Mouse (Mus musculus) embryonic facial prominence, embryonic 10.5 days (tissue): ENCODE measurements at regions not wholly inside any gene's neighbourhood (a gene's known extent, or its start where the extent isn't known, plus 50 kb on each side); places are given as distances from the start of the nearest gene placed in this dataset.

ENCODE experiments used
- DNase-seq: peaks from one replicate; pipeline ENCODE4 v3.0.0-alpha.2; 2017; ENCODE audit warnings: low spot score
- H3K27ac ChIP-seq: fragments of 300-500 bp; sonication (generic); replicated peaks from 2 replicates; pipeline ENCODE4 v1.5.1; 2016; ENCODE audit warnings: mild to moderate bottlenecking
- H3K27me3 ChIP-seq: fragments of 300-500 bp; sonication (generic); replicated peaks from 2 replicates; pipeline ENCODE4 v1.6.1; 2016; ENCODE audit warnings: low read depth, mild to moderate bottlenecking; ENCODE audit not compliant: poor library complexity, severe bottlenecking
- H3K36me3 ChIP-seq: fragments of 300-500 bp; sonication (generic); replicated peaks from 2 replicates; pipeline ENCODE4 v1.6.1; 2016; ENCODE audit warnings: mild to moderate bottlenecking, moderate library complexity
- H3K4me1 ChIP-seq: fragments of 300-500 bp; sonication (generic); 2 replicates; pipeline ENCODE4 v1.6.1; 2016
- H3K4me3 ChIP-seq: fragments of 300-500 bp; sonication (generic); 2 replicates; pipeline ENCODE4 v1.5.1; 2016; ENCODE audit warnings: mild to moderate bottlenecking, moderate library complexity
- H3K9me3 ChIP-seq: fragments of 300-500 bp; sonication (generic); 2 replicates; pipeline ENCODE4 v1.6.1; 2016; ENCODE audit warnings: mild to moderate bottlenecking
- WGBS: fragments of 180-500 bp; shearing (Covaris S2); methylation state at CpG from one replicate; pipeline ENCODE4 v1.1.7; 2016; 5-methylcytosine and 5-hydroxymethylcytosine counted together

DNA sequence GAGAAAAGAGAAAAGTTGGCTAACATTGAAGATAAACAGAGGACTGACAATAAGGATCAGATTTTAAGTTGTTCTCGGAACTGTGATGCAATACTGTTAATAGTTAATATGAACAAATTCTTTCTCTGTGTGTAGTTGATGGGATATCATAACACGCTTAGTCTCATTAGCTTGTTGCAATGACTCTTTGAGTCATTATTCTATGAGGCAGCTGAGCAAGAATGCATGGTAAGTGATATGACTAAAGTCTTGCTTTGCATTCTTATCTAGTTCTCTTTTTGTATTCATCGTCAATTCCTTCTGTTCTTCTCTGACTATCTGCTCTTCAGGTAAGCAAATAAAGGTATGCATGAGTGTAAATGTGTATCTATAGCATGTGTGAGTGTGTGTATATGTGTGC lies 159.3 kb downstream of the Trim52 start:
- Histone ChIP-seq H3K4me3 (no peak overlapping the region), H3K36me3 (no peaks in the 10 kb centered on the region), H3K9me3 (no peaks in the 10 kb centered on the region), H3K27me3 (no peaks in the 10 kb centered on the region), H3K27ac (no peak overlapping the region), H3K4me1 (peaks cover 26% of the 10 kb centered on the region)
- DNase-seq = no peak
- 89% methylated on average over 3 of the region's 3 CpGs for WGBS

DNA sequence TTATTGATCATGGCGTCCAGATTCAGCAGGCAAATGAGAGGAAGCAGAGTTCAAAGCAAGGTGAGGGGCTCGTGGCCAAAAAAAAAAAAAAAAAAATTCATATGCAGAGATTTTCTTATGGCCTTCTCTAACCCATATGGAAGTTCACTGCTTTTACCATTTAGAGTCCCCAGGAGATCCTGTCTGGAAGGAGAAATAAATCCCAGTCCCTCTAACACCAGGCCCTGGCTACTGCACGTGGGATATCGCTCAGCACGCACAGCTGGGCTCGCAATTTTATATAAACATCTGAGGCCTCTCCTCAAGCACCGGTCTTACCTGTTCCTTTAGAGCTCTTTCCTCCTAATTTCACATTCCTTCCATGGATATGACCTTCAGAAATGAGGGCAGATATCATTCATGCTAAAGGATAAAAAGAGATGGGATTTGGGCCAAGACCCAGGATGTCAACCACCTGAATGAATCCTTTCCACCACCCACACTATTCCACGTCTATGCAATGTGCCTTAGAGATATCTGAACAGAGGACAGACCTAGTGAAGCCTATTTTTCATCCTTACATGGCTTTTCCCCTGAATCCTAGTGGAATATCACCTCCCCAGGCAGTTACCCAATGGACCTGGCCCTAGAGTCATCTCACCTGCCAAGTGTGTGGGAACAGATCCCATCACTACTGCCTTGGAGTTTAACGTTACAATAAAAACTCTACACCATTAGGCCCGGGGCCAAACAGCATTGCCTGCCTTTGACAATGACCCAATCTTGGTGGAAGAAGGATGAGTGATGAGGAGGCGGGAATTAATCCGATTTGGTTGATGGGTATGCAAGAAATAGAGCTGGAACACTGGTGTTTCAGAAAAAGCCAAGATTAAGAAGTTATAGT lies 161.9 kb downstream of the Trim52 start:
- Histone ChIP-seq H3K4me3 (no peak overlapping the region), H3K9me3 (no peaks in the 10 kb centered on the region), H3K4me1 (peaks cover 26% of the 10 kb centered on the region), H3K27ac (peak overlapping the region; percentile 61; the same call in 1 of the 2 replicates), H3K27me3 (no peaks in the 10 kb centered on the region), H3K36me3 (no peaks in the 10 kb centered on the region)
- WGBS = 73% methylated on average over 12 of the region's 12 CpGs
- no peak for DNase-seq

DNA sequence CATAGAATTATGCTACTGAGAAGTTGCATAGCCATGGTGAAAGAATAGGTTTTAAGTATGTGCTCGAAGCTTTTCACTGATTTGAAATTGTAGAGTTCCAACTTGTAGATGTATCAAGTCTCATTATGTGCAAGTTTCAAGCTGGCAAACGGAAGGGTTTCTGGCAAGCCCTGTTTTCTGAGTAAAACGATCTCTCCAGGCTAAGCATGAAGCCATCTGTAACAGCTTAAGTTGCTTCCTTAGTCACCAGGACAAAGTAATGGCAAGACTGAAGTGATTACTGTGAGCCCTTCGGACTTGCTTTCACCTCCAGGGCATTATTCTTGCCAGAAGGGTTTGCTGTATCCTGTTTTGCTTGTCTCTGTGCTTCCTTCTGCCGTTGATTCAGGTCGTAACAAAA lies 163.7 kb downstream of the Trim52 start:
- Histone ChIP-seq H3K36me3 (no peaks in the 10 kb centered on the region), H3K27ac (peak overlapping the region; percentile 58), H3K27me3 (no peaks in the 10 kb centered on the region), H3K4me3 (no peak overlapping the region), H3K9me3 (no peaks in the 10 kb centered on the region), H3K4me1 (peaks cover 26% of the 10 kb centered on the region)
- 32% methylated on average over 6 of the region's 6 CpGs for WGBS
- DNase-seq = peak; percentile 50

DNA sequence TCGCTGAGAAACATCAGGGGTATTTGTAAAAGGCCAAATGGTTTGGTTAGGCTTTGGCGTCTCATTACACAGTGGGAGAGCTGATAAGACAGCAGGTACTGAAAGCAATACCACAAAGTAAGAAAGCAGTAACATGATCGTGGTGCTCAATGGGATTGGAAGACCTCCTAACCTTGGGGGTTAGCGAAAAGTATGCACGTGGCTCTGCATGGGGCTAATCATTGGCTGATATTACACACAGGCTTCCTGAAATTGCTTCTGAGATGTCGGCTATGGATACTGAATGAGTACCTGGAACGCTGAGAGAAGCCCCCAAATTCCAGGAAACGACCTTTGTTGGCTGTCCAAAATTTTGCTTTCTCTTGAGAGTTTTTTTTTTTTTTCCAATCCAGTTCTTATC lies 207.6 kb downstream of the Trim52 start:
- WGBS = 51% methylated on average over 8 of the region's 8 CpGs

DNA sequence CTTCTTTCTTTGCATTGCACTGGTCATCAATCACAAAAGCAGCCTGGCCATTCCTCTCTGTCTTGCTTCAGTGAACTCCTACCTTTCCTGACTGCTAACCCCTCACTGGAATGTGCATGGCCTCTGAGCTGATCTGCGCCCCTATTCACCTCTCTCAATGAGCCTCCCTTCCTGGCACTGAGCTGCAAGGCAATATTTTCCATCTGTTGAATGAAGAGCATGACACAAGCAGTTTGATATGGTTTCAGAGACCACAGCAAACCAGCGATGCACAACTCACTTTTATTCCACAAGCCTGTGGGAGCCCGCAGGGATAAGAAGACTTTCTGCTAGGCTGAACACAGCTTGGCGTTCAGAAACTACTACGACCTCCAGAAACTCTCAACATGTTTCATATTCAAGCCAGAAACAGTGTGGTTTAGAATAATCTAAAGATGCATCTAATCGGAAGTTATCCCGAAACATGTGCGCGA lies 208.1 kb downstream of the Trim52 start:
- Histone ChIP-seq H3K4me1 (peaks cover 14% of the 10 kb centered on the region), H3K9me3 (no peaks in the 10 kb centered on the region), H3K36me3 (no peaks in the 10 kb centered on the region), H3K27ac (no peak overlapping the region), H3K4me3 (no peak overlapping the region), H3K27me3 (no peaks in the 10 kb centered on the region)
- peak; percentile 31 for DNase-seq
- WGBS = 68% methylated on average over 9 of the region's 9 CpGs

More for the DNA sequence above, 207.6 kb downstream of the Trim52 start:
- no peak for DNase-seq
- Histone ChIP-seq H3K36me3 (no peaks in the 10 kb centered on the region), H3K4me3 (no peak overlapping the region), H3K27me3 (no peaks in the 10 kb centered on the region), H3K9me3 (no peaks in the 10 kb centered on the region), H3K4me1 (peaks cover 14% of the 10 kb centered on the region), H3K27ac (no peak overlapping the region)

DNA sequence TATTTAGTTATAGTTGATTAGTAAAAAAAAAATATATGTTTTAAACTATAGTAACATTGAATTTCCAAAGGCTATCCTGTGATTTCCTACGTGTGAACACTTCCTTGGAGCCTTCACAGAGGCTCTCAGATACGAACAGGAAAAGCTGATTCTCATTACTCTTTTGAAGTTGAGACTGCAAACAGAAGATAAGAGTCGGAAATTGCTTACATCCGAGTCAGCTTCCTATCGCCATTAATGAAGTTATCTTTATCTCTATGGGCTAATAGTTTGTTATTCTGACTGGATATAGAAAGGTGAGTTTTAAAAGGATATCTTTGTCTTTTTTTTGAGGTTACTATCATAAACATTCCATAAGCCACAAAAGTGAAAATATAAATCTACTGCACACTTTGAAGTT lies 212.8 kb downstream of the Trim52 start:
- H3K27ac ChIP-seq = no peak overlapping the region
- WGBS = 37% methylated on average over 5 of the region's 5 CpGs
- H3K4me3 ChIP-seq = no peak overlapping the region
- no peaks in the 10 kb centered on the region for H3K36me3 ChIP-seq
- DNase-seq = no peak
- H3K4me1 ChIP-seq = peaks cover 8% of the 10 kb centered on the region
- no peaks in the 10 kb centered on the region for H3K27me3 ChIP-seq
- H3K9me3 ChIP-seq = no peaks in the 10 kb centered on the region

DNA sequence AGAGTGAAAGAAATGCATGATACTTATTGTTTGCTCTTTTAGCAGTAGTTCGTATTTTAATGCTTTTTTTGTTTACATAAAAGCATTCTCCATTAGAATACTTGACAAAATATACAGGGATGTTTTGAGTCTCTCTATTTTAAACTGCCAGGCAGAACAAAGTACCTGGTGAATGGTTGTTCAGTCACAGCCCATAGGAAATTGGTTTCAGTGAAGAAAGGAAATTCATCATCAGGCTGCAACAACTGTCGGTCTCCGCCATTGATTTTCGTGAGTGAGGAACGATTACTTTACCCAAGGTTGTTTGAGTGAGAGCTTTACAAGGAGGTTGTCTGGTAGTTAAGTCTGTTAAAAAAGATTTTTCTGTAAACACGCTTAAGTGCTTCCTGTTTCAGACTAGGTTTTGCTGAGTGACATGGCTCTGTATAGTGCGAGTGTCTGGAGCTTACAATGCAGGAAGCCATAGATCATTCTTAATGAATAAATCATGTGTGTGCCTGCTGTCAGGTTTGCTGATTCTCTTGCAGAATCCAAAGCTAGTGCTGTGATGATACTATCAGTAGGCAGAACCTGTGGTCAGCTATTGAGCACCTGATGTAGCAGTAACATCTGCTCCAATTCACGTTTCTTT lies 221.8 kb downstream of the Trim52 start:
- Histone ChIP-seq H3K36me3 (no peaks in the 10 kb centered on the region), H3K4me1 (no peaks in the 10 kb centered on the region), H3K27ac (no peak overlapping the region), H3K4me3 (no peak overlapping the region), H3K27me3 (no peaks in the 10 kb centered on the region), H3K9me3 (no peaks in the 10 kb centered on the region)
- 79% methylated on average over 8 of the region's 8 CpGs for WGBS
- no peak for DNase-seq

DNA sequence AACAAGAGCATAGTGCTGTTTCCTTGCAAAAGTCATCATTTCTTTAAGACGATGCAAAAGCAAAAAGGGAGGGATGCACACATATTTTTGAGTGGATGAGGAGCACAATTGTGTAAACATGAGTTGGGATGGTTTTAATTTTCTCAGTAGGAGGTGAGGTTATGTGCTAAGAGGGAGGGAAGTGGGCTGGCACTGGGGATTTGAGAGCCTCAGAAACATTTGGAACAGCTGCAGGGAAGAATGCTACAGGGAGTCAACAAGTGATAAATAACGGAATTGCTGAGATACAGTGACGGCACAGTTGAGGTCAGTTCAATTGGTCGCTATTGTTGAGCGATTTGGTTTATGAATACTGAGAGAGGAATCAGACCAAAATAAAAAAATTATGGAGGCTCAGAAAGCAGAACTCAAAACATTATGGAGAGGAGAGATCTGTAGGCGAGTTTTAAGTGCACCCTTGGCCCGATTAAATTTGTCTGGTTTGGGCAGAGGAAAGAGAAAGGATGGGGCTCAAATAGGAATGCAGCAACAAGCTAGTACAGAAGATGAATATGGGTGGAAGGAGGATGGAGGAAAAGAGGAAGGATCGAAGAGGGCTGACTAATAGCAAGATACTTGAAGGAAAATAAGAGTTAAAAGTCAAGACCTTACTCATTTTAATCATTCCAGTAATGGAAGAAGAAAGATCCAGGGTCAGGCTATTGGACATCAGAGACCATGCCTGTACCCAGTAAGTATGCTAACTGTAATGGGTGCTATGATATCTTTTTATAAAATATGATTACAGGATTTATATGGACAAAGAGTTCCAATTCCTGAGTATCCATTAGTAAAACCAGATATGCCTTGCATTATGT lies 259.0 kb downstream of the Trim52 start:
- 43% methylated on average over 8 of the region's 8 CpGs for WGBS
- peak overlapping the region; percentile 48 for H3K27ac ChIP-seq
- H3K4me3 ChIP-seq = 0 out of 2 replicates have a peak overlapping the region, but pooled peaks have one; percentile 23
- H3K4me1 ChIP-seq = peaks cover 18% of the 10 kb centered on the region
- no peaks in the 10 kb centered on the region for H3K36me3 ChIP-seq
- H3K9me3 ChIP-seq = no peaks in the 10 kb centered on the region
- H3K27me3 ChIP-seq = no peaks in the 10 kb centered on the region
- DNase-seq = peak; percentile 38

DNA sequence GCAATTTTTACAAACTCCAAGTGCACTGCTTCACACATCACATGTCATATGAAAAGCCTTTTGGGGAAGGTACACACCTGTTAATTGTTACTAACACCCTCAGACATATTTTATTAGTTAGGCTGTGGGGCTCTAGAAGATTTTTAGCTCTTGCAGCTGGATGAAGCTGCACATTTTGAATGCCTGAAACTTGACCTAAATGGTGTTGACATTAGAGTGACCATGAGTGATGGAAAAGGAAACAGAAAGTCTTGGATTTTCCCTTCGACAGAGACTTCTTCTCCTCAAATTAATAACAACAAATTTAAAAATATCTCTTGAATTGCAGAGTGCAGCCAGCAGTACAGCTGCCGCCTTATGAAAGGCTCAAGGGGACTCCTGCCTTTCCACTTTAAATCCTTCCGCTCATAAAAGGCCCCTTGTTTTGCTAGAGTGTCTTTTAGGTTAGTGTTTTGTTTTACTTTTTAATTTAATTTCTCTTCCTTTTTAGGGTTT lies 259.7 kb downstream of the Trim52 start:
- no peak for DNase-seq
- Histone ChIP-seq H3K27me3 (no peaks in the 10 kb centered on the region), H3K36me3 (no peaks in the 10 kb centered on the region), H3K4me1 (peaks cover 18% of the 10 kb centered on the region), H3K4me3 (no peak overlapping the region), H3K27ac (peak overlapping the region; percentile 48), H3K9me3 (no peaks in the 10 kb centered on the region)
- WGBS = 42% methylated on average over 3 of the region's 3 CpGs

DNA sequence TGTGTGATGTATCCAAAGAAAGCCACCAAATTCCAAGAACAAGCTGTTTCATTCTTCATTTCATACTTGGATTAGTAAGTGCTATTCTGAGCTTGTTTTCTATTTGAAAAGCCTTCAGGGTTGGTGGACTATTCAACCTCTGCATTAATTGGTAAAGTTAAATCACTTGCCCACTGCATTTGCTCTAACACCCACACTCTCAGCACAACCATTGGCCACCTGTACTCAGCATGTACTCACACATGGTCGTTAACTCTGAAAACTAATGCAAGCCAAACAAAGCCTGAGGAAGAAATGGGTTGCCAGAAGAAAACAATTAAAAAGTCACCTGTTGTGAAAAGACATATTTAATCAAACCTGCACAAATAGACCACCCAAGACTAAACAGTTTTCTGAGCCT lies 267.5 kb downstream of the Trim52 start:
- DNase-seq = no peak
- Histone ChIP-seq H3K4me3 (no peak overlapping the region), H3K27ac (no peak overlapping the region), H3K27me3 (no peaks in the 10 kb centered on the region), H3K36me3 (no peaks in the 10 kb centered on the region), H3K9me3 (no peaks in the 10 kb centered on the region), H3K4me1 (no peaks in the 10 kb centered on the region)
- WGBS = 51% methylated on average over 1 of the region's 1 CpGs

DNA sequence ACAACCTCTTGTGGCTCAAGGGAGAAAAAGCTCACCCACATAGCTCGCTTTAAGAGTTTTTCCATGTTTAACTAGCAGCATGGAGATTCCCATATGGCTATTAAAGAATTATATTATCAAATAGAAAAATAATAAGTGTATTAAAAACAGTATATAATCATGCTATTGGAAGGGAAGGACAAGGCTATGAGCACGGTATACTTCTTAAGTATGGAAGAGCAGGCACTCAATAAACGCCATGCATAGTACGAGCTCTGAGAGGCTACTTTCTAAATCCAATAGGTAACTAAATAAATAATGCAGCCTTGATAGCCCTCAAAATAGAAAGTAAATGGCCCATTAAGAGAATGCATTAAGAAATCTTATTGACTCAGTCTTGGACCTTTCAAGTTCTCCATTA lies 273.6 kb downstream of the Trim52 start:
- H3K9me3 ChIP-seq = no peaks in the 10 kb centered on the region
- 91% methylated on average over 4 of the region's 4 CpGs for WGBS
- H3K36me3 ChIP-seq = no peaks in the 10 kb centered on the region
- no peak overlapping the region for H3K4me3 ChIP-seq
- H3K27ac ChIP-seq = no peak overlapping the region
- no peaks in the 10 kb centered on the region for H3K27me3 ChIP-seq
- no peaks in the 10 kb centered on the region for H3K4me1 ChIP-seq
- no peak for DNase-seq

DNA sequence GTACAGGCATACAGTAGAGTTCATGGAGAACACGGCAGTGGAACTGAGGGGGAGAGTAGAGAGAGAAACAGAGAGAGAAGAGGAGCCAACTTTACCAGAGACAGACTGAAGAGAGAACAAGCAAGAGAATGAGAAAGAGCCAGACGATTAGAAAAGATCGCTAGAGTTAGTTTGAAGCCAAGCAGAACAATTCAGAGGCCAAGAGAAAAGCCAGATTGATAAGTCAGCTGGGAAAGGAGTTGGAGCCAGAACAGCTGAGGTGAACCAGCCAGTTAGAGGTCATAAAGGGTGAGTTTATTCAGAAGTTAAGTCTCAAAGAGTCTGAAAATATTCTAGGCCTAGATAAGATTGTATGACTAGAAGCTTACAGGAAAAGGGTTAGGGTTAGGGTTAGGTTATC lies 281.7 kb downstream of the Trim52 start:
- DNase-seq = no peak
- no peaks in the 10 kb centered on the region for H3K36me3 ChIP-seq
- no peaks in the 10 kb centered on the region for H3K9me3 ChIP-seq
- H3K4me1 ChIP-seq = no peaks in the 10 kb centered on the region
- H3K27me3 ChIP-seq = no peaks in the 10 kb centered on the region
- H3K4me3 ChIP-seq = no peak overlapping the region
- WGBS = 88% methylated on average over 3 of the region's 3 CpGs
- H3K27ac ChIP-seq = no peak overlapping the region
